ENCODE assay signal across 22 mouse cellular contexts in the genomic region with DNA sequence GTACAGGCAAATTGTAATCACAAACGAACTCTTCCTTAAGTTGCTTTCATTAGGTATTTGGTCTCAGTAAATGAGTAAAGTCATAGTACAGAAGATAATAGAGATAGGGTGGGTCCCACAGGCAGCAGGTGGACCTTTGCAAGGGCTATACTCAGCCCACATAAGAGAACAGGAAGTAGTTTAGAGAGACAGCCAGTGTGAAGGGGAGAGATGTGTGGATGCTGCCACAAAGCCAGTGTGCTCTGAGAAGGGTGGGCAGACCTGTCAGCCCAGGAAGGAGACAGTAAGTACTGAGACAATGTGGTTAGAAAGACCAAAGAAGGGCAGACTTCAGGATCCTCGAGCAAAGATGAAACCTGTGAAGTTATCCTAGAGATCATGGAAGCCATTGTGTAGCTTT.
A peak's percentile ranks its signal among the peaks of the same experiment; 100 is the strongest.
DNase-seq lines count a peak whose midpoint lies in the region; ATAC-seq and TF ChIP-seq lines count a peak whose summit lies in the region.
"Had no signal": no experiment of that assay in that cellular context is flagged by ENCODE, and none has a peak within 500 bp of the region (broad histone marks: within the 10 kb centered on the region; RNA-seq: fewer than 3 reads in every experiment).

No protein-coding gene starts in this region.

- H3K4me2 ChIP-seq in midbrain, postnatal 0 days (ENCODE audit: low read depth, low read length, poor library complexity, severe bottlenecking) = no peak overlapping the region
- H3K4me2 ChIP-seq: embryonic facial prominence, embryonic 12.5 days; embryonic facial prominence, embryonic 15.5 days; heart, embryonic 13.5 days; hindbrain, embryonic 14.5 days; intestine, embryonic 15.5 days had no signal

- H3K27me3 ChIP-seq in midbrain, postnatal 0 days (ENCODE audit: insufficient read depth, low read length) = no peaks in the 10 kb centered on the region
- H3K27me3 ChIP-seq: intestine, embryonic 15.5 days had no signal

- H3K4me3 ChIP-seq in midbrain, postnatal 0 days (ENCODE audit: low read depth, low read length) = no peak overlapping the region
- H3K4me3 ChIP-seq: embryonic facial prominence, embryonic 12.5 days; embryonic facial prominence, embryonic 15.5 days; heart, adult 2 months; heart, embryonic 10.5 days; heart, embryonic 13.5 days; intestine, embryonic 15.5 days had no signal

- no peak overlapping the region for H3K9ac ChIP-seq in midbrain, postnatal 0 days (replicated peaks; ENCODE audit: low read length, poor library complexity, severe bottlenecking)
- H3K9ac ChIP-seq: embryonic facial prominence, embryonic 12.5 days; embryonic facial prominence, embryonic 15.5 days; forebrain, postnatal 0 days; heart, embryonic 13.5 days; hindbrain, embryonic 14.5 days; intestine, embryonic 15.5 days had no signal

- no peaks in the 10 kb centered on the region for H3K9me3 ChIP-seq in midbrain, postnatal 0 days (ENCODE audit: low read length)
- H3K9me3 ChIP-seq: embryonic facial prominence, embryonic 12.5 days; embryonic facial prominence, embryonic 15.5 days; heart, embryonic 10.5 days; intestine, embryonic 15.5 days had no signal

- WGBS in midbrain, postnatal 0 days = 79% methylated on average over 2 of the region's 2 CpGs

- H3K27ac ChIP-seq in midbrain, postnatal 0 days (ENCODE audit: low read depth, low read length) = no peak overlapping the region
- H3K27ac ChIP-seq: embryonic facial prominence, embryonic 12.5 days; embryonic facial prominence, embryonic 15.5 days; heart, adult 2 months; heart, embryonic 10.5 days; heart, embryonic 13.5 days; hindbrain, embryonic 14.5 days; hindbrain, postnatal 0 days; intestine, embryonic 15.5 days had no signal

- no peaks in the 10 kb centered on the region for H3K4me1 ChIP-seq in midbrain, postnatal 0 days (ENCODE audit: insufficient read depth, low read length)
- H3K4me1 ChIP-seq: heart, embryonic 10.5 days; heart, embryonic 13.5 days; intestine, embryonic 15.5 days had no signal

- peak; percentile 32 for ATAC-seq in CD4-positive, CD25-positive, alpha-beta regulatory T cell, adult 4 months
- no peak for ATAC-seq in midbrain, postnatal 0 days (ENCODE audit: low FRiP score)
- no peak for ATAC-seq in megakaryocyte progenitor cell, adult 5-6 weeks (replicated peaks; ENCODE audit: poor library complexity)
- ATAC-seq: forebrain, embryonic 14.5 days; intestine, embryonic 15.5 days had no signal

- no peaks in the 10 kb centered on the region for H3K36me3 ChIP-seq in midbrain, postnatal 0 days (ENCODE audit: insufficient read depth, low read length)
- H3K36me3 ChIP-seq: embryonic facial prominence, embryonic 12.5 days; embryonic facial prominence, embryonic 15.5 days; heart, embryonic 10.5 days; heart, embryonic 13.5 days; intestine, embryonic 15.5 days had no signal

- TF ChIP-seq CTCF in midbrain, postnatal 0 days (IDR thresholded peaks at IDR 0.05) = no peak

- peak; percentile 12 for DNase-seq in thymus, postnatal 25 days
- no peak for DNase-seq in thymus, adult 18-20 months
- DNase-seq in induced T-regulatory cell, adult 2 months (ENCODE audit: low read depth) = peak; percentile 10
- no peak for DNase-seq in midbrain, postnatal 0 days (ENCODE audit: low spot score)
- no peak for DNase-seq in frontal cortex, postnatal 36 days (ENCODE audit: low spot score in 2 of 2)
- DNase-seq: adrenal gland, postnatal 10 days; adrenal gland, postnatal 36 days; gastrocnemius, postnatal 25 days; heart, adult 2 months; heart, postnatal 14 days; heart, postnatal 4 days had no signal

Comparison
In these comparisons a context has a peak if more than half of its experiments do, and no peak if none do; other contexts are left out.
1. DNase-seq: peak in thymus, postnatal 25 days (single experiment) and induced T-regulatory cell, adult 2 months (single experiment); none in thymus, adult 18-20 months (0 of 2), midbrain, postnatal 0 days (single experiment) and frontal cortex, postnatal 36 days (0 of 2).